Mouse (Mus musculus) CH12.LX (cell line): Measurements from ENCODE around the gene Arpc3. TPM values are rescaled to one million over a fixed set of nuclear protein-coding genes. Genes with fewer than 3 reads are reported as not detected.

Experiments
- DNase-seq: peaks from one replicate; pipeline ENCODE4 v3.0.0-alpha.2; 2013; ENCODE audit errors: extremely low read depth
- H3K27ac ChIP-seq: 2 replicates; pipeline ENCODE4 v1.5.1; 2012; ENCODE audit warnings: low read depth, mild to moderate bottlenecking, control low read depth, moderate library complexity; ENCODE audit not compliant: insufficient read depth
- H3K27me3 ChIP-seq: replicated peaks from 2 replicates; pipeline ENCODE3; 2012; ENCODE audit warnings: inconsistent platforms
- H3K36me3 ChIP-seq, 2 experiments: replicated peaks in 1 of 2; 2 replicates each; pipeline versions ENCODE3 to v1.6.1; 2012; ENCODE audit warnings: inconsistent platforms in 1 of 2, low read length in 1 of 2, mild to moderate bottlenecking in 1 of 2, mixed read lengths in 1 of 2, moderate library complexity in 1 of 2; ENCODE audit not compliant: control insufficient read depth in 1 of 2, insufficient read depth in 1 of 2
- H3K4me1 ChIP-seq, 2 experiments: 2 replicates each; pipeline ENCODE4 v1.6.1; 2012; ENCODE audit warnings: inconsistent platforms in 1 of 2, moderate library complexity in 1 of 2; ENCODE audit not compliant: insufficient read depth in 2 of 2, control insufficient read depth in 1 of 2
- H3K4me2 ChIP-seq: 2 replicates; pipeline ENCODE4 v1.6.1; 2012; ENCODE audit warnings: low read depth, mild to moderate bottlenecking, control low read depth; ENCODE audit not compliant: poor library complexity, insufficient read depth, severe bottlenecking
- H3K4me3 ChIP-seq, 3 experiments: fragments of 150-350 bp in 1 of 3; sonication (generic) in 1 of 3; replicated peaks in 1 of 3; 2 replicates each; pipeline versions ENCODE3 to v1.5.1; 2011 to 2012; ENCODE audit warnings: low read depth in 2 of 3, low read length in 2 of 3, mild to moderate bottlenecking in 2 of 3, moderate library complexity in 2 of 3, control low read depth in 1 of 3, improper control_type of control experiment in 1 of 3, inconsistent platforms in 1 of 3, mixed read lengths in 1 of 3; ENCODE audit not compliant: poor library complexity in 1 of 3
- H3K79me2 ChIP-seq: replicated peaks from 2 replicates; pipeline ENCODE4 v1.6.1; 2012; ENCODE audit warnings: mild to moderate bottlenecking, moderate library complexity; ENCODE audit not compliant: control insufficient read depth, poor library complexity, insufficient read depth, severe bottlenecking; ENCODE audit errors: extremely low read depth
- H3K9ac ChIP-seq: 2 replicates; pipeline ENCODE4 v1.6.1; 2012; ENCODE audit warnings: low read depth, mild to moderate bottlenecking, control low read depth, moderate library complexity; ENCODE audit not compliant: insufficient read depth
- H3K9me3 ChIP-seq: replicated peaks from 2 replicates; pipeline ENCODE3; 2012; ENCODE audit warnings: low read length, inconsistent platforms, mixed read lengths
- BHLHE40 ChIP-seq: IDR thresholded peaks from 2 replicates; pipeline ENCODE4 v1.6.1; 2011; ENCODE audit warnings: mild to moderate bottlenecking, low read depth, low read length, improper control_type of control experiment
- CHD1 ChIP-seq: IDR thresholded peaks from 2 replicates; pipeline ENCODE4 v1.6.1; 2012; ENCODE audit warnings: low read depth, low read length, improper control_type of control experiment, inconsistent platforms
- CHD2 ChIP-seq: IDR thresholded peaks from 2 replicates; pipeline ENCODE4 v1.6.1; 2011; ENCODE audit warnings: low read length, improper control_type of control experiment
- CTCF ChIP-seq, 2 experiments: IDR thresholded peaks in 1 of 2; conservative IDR thresholded peaks in 1 of 2; 2 replicates each; pipeline ENCODE4 v1.5.1; 2011 to 2012; ENCODE audit warnings: low read depth in 2 of 2, low read length in 2 of 2, improper control_type of control experiment in 1 of 2, inconsistent platforms in 1 of 2, mild to moderate bottlenecking in 1 of 2, moderate library complexity in 1 of 2
- E2F4 ChIP-seq: IDR thresholded peaks from 2 replicates; pipeline ENCODE4 v1.6.1; 2011; ENCODE audit warnings: low read depth, low read length, improper control_type of control experiment; ENCODE audit not compliant: insufficient replicate concordance
- ELF1 ChIP-seq: IDR thresholded peaks from 2 replicates; pipeline ENCODE4 v1.6.1; 2014; ENCODE audit warnings: low read depth, mild to moderate bottlenecking, inconsistent platforms, low read length, improper control_type of control experiment
- EP300 ChIP-seq: IDR thresholded peaks from 2 replicates; pipeline ENCODE4 v1.6.1; 2011; ENCODE audit warnings: low read length, improper control_type of control experiment
- GABPA ChIP-seq: IDR thresholded peaks from 2 replicates; pipeline ENCODE4 v1.6.1; 2012; ENCODE audit warnings: low read depth, low read length, improper control_type of control experiment, inconsistent platforms; ENCODE audit not compliant: insufficient replicate concordance
- HCFC1 ChIP-seq: IDR thresholded peaks from 2 replicates; pipeline ENCODE4 v1.6.1; 2012; ENCODE audit warnings: low read depth, mild to moderate bottlenecking, inconsistent platforms, low read length, improper control_type of control experiment
- IRF4 ChIP-seq: IDR thresholded peaks from 2 replicates; pipeline ENCODE4 v1.6.1; 2014; ENCODE audit warnings: low read depth, mild to moderate bottlenecking, inconsistent platforms, low read length, improper control_type of control experiment
- JUN ChIP-seq: IDR thresholded peaks from 2 replicates; pipeline ENCODE4 v1.6.1; 2011; ENCODE audit warnings: low read depth, mild to moderate bottlenecking, low read length, improper control_type of control experiment, moderate library complexity; ENCODE audit not compliant: insufficient read depth
- JUND ChIP-seq: conservative IDR thresholded peaks from 2 replicates; pipeline ENCODE4 v1.6.1; 2011; ENCODE audit warnings: low read depth, low read length, improper control_type of control experiment
- KAT2A ChIP-seq: IDR thresholded peaks from 2 replicates; pipeline ENCODE4 v1.6.1; 2012; ENCODE audit warnings: low read length, improper control_type of control experiment, inconsistent platforms; ENCODE audit not compliant: insufficient replicate concordance
- MAFK ChIP-seq: IDR thresholded peaks from 2 replicates; pipeline ENCODE4 v1.6.1; 2011; ENCODE audit warnings: low read length, improper control_type of control experiment; ENCODE audit not compliant: insufficient replicate concordance
- MAZ ChIP-seq: IDR thresholded peaks from 2 replicates; pipeline ENCODE4 v1.6.1; 2012; ENCODE audit warnings: low read depth, mild to moderate bottlenecking, inconsistent platforms, low read length, improper control_type of control experiment, moderate library complexity
- MEF2A ChIP-seq: IDR thresholded peaks from 2 replicates; pipeline ENCODE4 v1.6.1; 2014; ENCODE audit warnings: low read depth, mild to moderate bottlenecking, inconsistent platforms, low read length, improper control_type of control experiment, borderline replicate concordance
- MXI1 ChIP-seq: IDR thresholded peaks from 2 replicates; pipeline ENCODE4 v1.6.1; 2011; ENCODE audit warnings: mild to moderate bottlenecking, low read depth, low read length, improper control_type of control experiment
- MYC ChIP-seq: IDR thresholded peaks from 2 replicates; pipeline ENCODE4 v1.6.1; 2011; ENCODE audit warnings: low read depth, mild to moderate bottlenecking, improper control_type of control experiment, low read length
- NELFE ChIP-seq: IDR thresholded peaks from 2 replicates; pipeline ENCODE4 v1.6.1; 2011; ENCODE audit warnings: low read depth, low read length, improper control_type of control experiment
- NRF1 ChIP-seq: IDR thresholded peaks from 2 replicates; pipeline ENCODE4 v1.6.1; 2014; ENCODE audit warnings: low read depth, mild to moderate bottlenecking, inconsistent platforms, low read length, improper control_type of control experiment, moderate library complexity
- PAX5 ChIP-seq: IDR thresholded peaks from 2 replicates; pipeline ENCODE4 v1.6.1; 2012; ENCODE audit warnings: low read length, inconsistent platforms, mixed read lengths
- POLR2A ChIP-seq: IDR thresholded peaks from 2 replicates; pipeline ENCODE4 v1.6.1; 2011; ENCODE audit warnings: low read depth, mild to moderate bottlenecking, improper control_type of control experiment, low read length
- POLR2AphosphoS2 ChIP-seq: IDR thresholded peaks from 2 replicates; pipeline ENCODE4 v1.6.1; 2011; ENCODE audit warnings: low read depth, low read length, improper control_type of control experiment
- RAD21 ChIP-seq: IDR thresholded peaks from 2 replicates; pipeline ENCODE4 v1.6.1; 2011; ENCODE audit warnings: low read depth, mild to moderate bottlenecking, low read length, improper control_type of control experiment, moderate library complexity
- RCOR1 ChIP-seq: conservative IDR thresholded peaks from 2 replicates; pipeline ENCODE4 v1.6.1; 2012; ENCODE audit warnings: low read depth, mild to moderate bottlenecking, inconsistent platforms, low read length, improper control_type of control experiment
- SIN3A ChIP-seq: IDR thresholded peaks from 2 replicates; pipeline ENCODE4 v1.6.1; 2012; ENCODE audit warnings: low read length, improper control_type of control experiment, inconsistent platforms
- SMC3 ChIP-seq: IDR thresholded peaks from 2 replicates; pipeline ENCODE4 v1.6.1; 2011; ENCODE audit warnings: low read depth, low read length, improper control_type of control experiment
- TCF12 ChIP-seq: IDR thresholded peaks from 2 replicates; pipeline ENCODE4 v1.6.1; 2014; ENCODE audit warnings: low read depth, mild to moderate bottlenecking, inconsistent platforms, low read length, improper control_type of control experiment
- USF1 ChIP-seq: IDR thresholded peaks from 2 replicates; pipeline ENCODE4 v1.6.1; 2014; ENCODE audit warnings: low read depth, mild to moderate bottlenecking, inconsistent platforms, low read length, improper control_type of control experiment
- USF2 ChIP-seq: conservative IDR thresholded peaks from 2 replicates; pipeline ENCODE4 v1.6.1; 2011; ENCODE audit warnings: low read depth, low read length, improper control_type of control experiment
- ZC3H11A ChIP-seq: IDR thresholded peaks from 2 replicates; pipeline ENCODE4 v1.6.1; 2012; ENCODE audit warnings: low read depth, mild to moderate bottlenecking, inconsistent platforms, low read length, improper control_type of control experiment
- ZMIZ1 ChIP-seq: IDR thresholded peaks from 2 replicates; pipeline ENCODE4 v1.6.1; 2012; ENCODE audit warnings: low read depth, mild to moderate bottlenecking, inconsistent platforms, low read length, improper control_type of control experiment
- ZNF384 ChIP-seq: IDR thresholded peaks from 2 replicates; pipeline ENCODE4 v1.6.1; 2012; ENCODE audit warnings: low read depth, low read length, improper control_type of control experiment, inconsistent platforms
- dilution Hi-C: fragments of 300-500 bp; cut with MboI; formaldehyde crosslinking; loops from 2 replicates; pipeline ENCODE4 v1.14.3; 2020; ENCODE audit warnings: low sequenced_read_pairs; ENCODE audit not compliant: extremely low pct_unique_long_range_greater_than_20kb, extremely low pct_ligation_motif_present
- in situ Hi-C: fragments of 300-500 bp; cut with MboI; formaldehyde crosslinking; loops from 3 replicates; pipeline ENCODE4 v1.14.3; 2019; ENCODE audit warnings: low sequenced_read_pairs, low pct_ligation_motif_present, low pct_unique_long_range_greater_than_20kb, mixed read lengths
- polyA plus RNA-seq: library from polyadenylated mRNA; unstranded; fragments of >175 nt; gene quantifications from 2 replicates; pipeline ENCODE4 v1.2.1, GENCODE M21; 2012; ENCODE audit warnings: low read depth; ENCODE audit not compliant: insufficient read length
- total RNA-seq, 2 experiments: library from RNA; depleted of rRNA; stranded (reverse); fragments of 300-350 nt in 1 of 2; fragments of >200 nt in 1 of 2; gene quantifications; 2 replicates each; pipeline ENCODE4 v1.2.3; 2012 to 2014

The Arpc3 gene
- total and polyA plus RNA-seq, 3 experiments = 256 to 543 (median 297) TPM

DNA sequence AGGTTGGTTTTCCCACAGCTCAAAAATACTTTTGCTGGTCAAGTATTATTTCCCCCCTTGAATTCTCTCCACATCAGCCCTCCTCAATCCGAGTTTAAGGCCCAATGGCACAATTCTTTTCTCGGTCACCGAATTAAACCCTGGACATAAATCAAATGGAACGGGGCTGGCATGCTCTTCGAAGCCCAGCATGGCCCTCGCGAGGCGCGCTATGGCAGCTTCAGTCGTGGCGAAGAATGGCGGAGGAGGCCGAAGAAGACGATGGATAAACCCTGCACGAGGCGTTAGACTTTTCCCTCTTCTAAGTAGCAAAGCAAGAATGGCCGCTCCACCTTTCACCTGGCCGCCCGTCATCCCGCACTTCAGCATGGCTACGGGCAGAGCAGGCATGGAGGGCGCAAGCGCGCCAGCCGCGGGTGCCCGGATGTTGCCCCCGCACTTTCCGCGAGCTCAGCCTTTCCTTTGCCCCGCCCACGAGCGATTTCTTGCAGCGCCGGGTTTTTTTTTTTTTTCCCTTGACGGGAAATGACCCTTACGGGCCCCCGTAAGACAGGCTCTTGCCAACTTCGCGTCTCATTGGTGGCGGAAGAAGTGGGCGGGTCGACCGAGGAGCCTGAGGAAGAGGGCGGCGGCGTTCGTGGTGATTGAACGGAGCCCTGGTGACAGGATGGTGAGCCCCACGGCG, 37.7 kb upstream of the Arpc3 start, which contains the start of the genes Rad9b and Vps29 (continued):
- peak; percentile 90 for TF ChIP-seq HCFC1
- TF ChIP-seq MYC = peak; percentile 80
- no peak for TF ChIP-seq ZC3H11A
- TF ChIP-seq JUND = no peak
- peak; percentile 72; the same call in 1 of the 2 replicates for TF ChIP-seq POLR2AphosphoS2
- TF ChIP-seq NRF1 = peak; percentile 85
- peak; percentile 78; the same call in 1 of the 2 replicates for TF ChIP-seq NELFE
- TF ChIP-seq SIN3A = peak; percentile 95
- TF ChIP-seq CHD2 = peak; percentile 40; the same call in 1 of the 2 replicates
- no peak for TF ChIP-seq RCOR1
- peak; percentile 87 for TF ChIP-seq TCF12
- peak; percentile 72 for TF ChIP-seq MEF2A
- TF ChIP-seq RAD21 = no peak
- peak; percentile 77; the same call in 1 of the 2 replicates for TF ChIP-seq E2F4
- TF ChIP-seq, all 38 proteins: peak for 22

DNA sequence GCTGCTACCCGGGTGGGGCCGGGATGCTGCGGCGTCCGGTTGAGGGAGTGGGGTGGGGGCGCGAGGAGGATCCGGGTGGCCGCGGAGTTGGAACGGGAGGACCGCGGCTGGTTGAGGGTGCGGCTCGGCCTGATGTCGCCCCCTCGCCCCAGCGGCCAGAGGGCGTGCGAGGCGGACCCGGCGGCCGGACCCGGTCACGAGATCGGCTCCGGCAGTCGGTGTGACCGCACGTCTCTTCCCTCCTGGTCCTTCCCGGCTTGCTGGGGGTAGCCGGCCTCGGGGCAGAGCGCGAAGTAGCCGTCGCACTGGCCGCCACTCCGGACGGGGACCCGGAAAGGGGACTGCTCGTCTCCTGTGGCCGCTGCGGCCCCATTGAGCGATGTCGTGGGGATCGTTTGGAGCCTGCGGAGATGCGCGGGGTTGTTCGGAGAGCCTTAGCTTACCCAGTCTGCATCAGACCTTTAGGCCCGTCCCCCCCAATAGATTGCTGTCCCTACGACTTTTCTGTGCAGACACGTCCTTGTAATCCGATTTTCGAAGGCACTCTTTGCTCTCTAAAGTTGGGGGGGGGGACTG, 37.1 kb upstream of the Arpc3 start:
- H3K27me3 ChIP-seq = no peaks in the 10 kb centered on the region
- peaks cover 8% of the 10 kb centered on the region for H3K79me2 ChIP-seq
- peaks cover 4 to 30% of the 10 kb centered on the region in 2 experiments for H3K36me3 ChIP-seq
- peak overlapping the region; percentile 76 to 98 (median 94) for H3K4me3 ChIP-seq
- no peaks in the 10 kb centered on the region for H3K9me3 ChIP-seq
- H3K4me2 ChIP-seq = peak overlapping the region; percentile 24; the same call in 1 of the 2 replicates
- H3K4me1 ChIP-seq = peaks cover 3 to 26% of the 10 kb centered on the region in 2 experiments
- in situ Hi-C loops (no loop called here), dilution Hi-C loops (no loop called here)
- DNase-seq = no peak
- H3K9ac ChIP-seq = peak overlapping the region; percentile 66
- H3K27ac ChIP-seq = peak overlapping the region; percentile 32; the same call in 1 of the 2 replicates
- TF ChIP-seq SMC3 = no peak
- no peak for TF ChIP-seq PAX5
- no peak for TF ChIP-seq POLR2A
- peak; percentile 71 for TF ChIP-seq MXI1
- no peak; the same call in 1 of the 2 replicates for TF ChIP-seq ELF1
- no peak for TF ChIP-seq JUND
- TF ChIP-seq MYC = no peak
- TF ChIP-seq POLR2AphosphoS2 = no peak
- TF ChIP-seq NRF1 = no peak
- peak in 1 of 2 experiments; percentile 29; a peak in 2 of 4 replicates for TF ChIP-seq CTCF (conservative IDR thresholded peaks at IDR 0.05 in 1 of 2, IDR thresholded peaks at IDR 0.05 in 1 of 2; ENCODE audit: low read depth in 2 of 2, low read length in 2 of 2)
- no peak for TF ChIP-seq NELFE
- no peak for TF ChIP-seq RAD21
- 0 out of 2 replicates have a peak, but pooled peaks have one; percentile 3 for TF ChIP-seq MEF2A
- no peak for TF ChIP-seq ZMIZ1
- TF ChIP-seq ZNF384 = no peak
- TF ChIP-seq SIN3A = no peak; the same call in 1 of the 2 replicates
- TF ChIP-seq CHD1 = no peak
- TF ChIP-seq E2F4 = no peak
- TF ChIP-seq MAZ = no peak
- no peak for TF ChIP-seq TCF12
- TF ChIP-seq JUN = no peak
- TF ChIP-seq USF2 = no peak
- peak; percentile 72 for TF ChIP-seq BHLHE40
- no peak for TF ChIP-seq KAT2A
- TF ChIP-seq MAFK = no peak
- TF ChIP-seq ZC3H11A = no peak
- TF ChIP-seq IRF4 = no peak
- TF ChIP-seq USF1 = no peak
- no peak for TF ChIP-seq CHD2
- TF ChIP-seq GABPA = no peak
- no peak for TF ChIP-seq HCFC1
- TF ChIP-seq EP300 = no peak
